Mouse (Mus musculus): Measurements from ENCODE around the gene Ipcef1. TPM values are rescaled to one million over a fixed set of nuclear protein-coding genes. Genes with fewer than 3 reads are reported as not detected.

Gene Ipcef1
- total RNA-seq, 2 experiments from 2014 or later, result 80.6 to 105 TPM

DNA sequence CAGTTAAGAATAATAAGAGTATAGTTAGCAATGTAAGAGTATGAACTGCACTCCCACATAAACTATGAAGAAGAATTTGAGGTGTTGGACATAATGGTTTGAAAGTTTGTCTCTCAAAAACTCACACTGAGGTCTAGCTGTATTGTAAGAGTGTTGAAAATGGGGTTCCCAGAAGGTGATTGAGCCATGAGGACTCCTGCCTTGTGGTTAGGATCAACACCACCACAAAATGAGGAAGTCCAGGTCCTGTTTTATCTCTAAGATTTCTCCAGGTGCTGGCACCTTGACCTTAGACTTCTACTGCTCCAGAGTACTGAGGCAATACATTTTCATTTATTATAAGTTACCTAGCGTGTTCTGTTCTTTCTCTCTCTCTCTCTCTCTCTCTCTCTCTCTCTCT, 178.4 kb downstream of the Ipcef1 start:
- DNase-seq (ENCODE audit: extremely low spot score in 1 of 2, low spot score in 2 of 2), result no peak
- Histone ChIP-seq H3K27ac (no peak overlapping the region), H3K4me3 (no peak overlapping the region)
- TF ChIP-seq CTCF (IDR thresholded peaks at IDR 0.05), result no peak
- intact Hi-C loops (cut with DNase I), result loop anchor here (10.0 kb wide), 2 partner anchors 839 to 1029 kb away; no protein-coding TSS in a partner anchor

DNA sequence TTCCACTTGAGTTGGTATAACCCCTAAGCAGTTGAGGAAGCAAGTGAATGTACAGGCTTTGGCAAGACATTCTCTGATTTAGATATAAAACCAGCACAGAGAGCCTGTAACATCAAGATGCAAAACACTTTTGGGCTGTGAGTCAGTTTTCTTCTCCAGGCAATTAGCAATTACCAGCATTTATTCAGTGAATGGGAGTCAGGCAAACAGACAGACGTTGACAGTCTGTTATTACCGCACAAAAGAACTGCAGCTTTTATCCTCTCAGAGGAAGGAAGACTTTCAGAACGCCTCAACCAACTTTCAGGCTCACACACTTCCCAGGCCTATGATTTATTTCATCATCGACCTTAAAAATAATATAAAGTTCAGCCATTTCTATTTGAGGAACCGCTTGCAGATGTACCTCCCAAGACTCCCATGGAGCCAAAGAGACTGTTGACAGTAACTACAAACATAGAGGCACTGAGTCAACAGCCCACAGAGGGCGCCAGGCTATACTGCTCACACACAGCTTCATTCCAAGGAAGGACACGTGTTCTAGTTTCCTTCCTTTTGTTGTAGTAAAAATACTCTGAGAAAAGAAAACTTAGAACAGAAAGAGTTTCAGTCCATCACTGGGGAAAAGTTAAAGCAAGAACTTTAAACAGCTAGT, 180.7 kb downstream of the Ipcef1 start:
- TF ChIP-seq CTCF (IDR thresholded peaks at IDR 0.05), result no peak; the same call in 1 of the 2 replicates
- H3K27ac ChIP-seq, result no peak overlapping the region
- H3K4me3 ChIP-seq, result no peak overlapping the region
- intact Hi-C loops (cut with DNase I), result loop anchor here (10.0 kb wide), 2 partner anchors 837 to 1027 kb away; no protein-coding TSS in a partner anchor
- no peak for DNase-seq (ENCODE audit: extremely low spot score in 1 of 2, low spot score in 2 of 2)

DNA sequence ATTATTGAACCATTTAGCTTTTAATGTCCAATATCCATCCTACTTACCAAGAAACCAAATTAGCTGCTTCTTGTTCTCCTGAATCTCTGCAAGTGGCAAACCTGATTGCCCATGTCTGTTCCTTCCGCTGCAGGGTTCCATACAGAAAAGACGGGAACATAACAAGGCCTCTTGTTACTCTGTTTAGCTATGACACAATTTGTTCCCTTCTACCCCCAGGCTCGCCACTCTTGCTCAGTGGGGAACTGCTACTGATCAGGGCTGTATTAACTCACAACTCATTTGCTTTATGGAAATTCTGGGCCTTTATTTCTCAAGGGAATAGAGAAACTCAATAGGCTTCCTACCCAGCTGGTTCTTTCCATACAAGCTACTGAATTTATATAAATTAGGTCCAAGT, 196.5 kb downstream of the Ipcef1 start:
- intact Hi-C loops (cut with DNase I), result no loop called here
- TF ChIP-seq CTCF (IDR thresholded peaks at IDR 0.05), result no peak
- H3K27ac ChIP-seq, result no peak overlapping the region
- no peak for DNase-seq (ENCODE audit: extremely low spot score in 1 of 2, low spot score in 2 of 2)
- no peak overlapping the region for H3K4me3 ChIP-seq

DNA sequence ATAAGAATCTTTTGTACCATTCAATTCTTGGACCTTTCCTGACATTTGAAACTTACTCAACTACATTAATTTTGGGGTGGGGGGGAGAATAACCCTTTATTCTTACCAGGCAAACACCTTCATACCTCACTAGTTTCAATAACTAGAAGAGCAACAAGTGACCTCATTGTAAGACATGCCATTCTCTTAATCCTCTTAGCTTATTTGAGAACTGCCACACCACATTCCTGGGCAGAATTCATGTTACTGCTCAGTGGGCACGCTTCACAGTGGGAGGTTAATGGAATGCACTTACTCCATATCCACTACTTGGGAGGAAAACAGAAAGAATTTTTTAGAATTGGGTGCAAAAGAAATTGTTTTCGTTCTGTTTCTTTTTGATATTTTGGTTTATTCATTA, 203.4 kb downstream of the Ipcef1 start:
- intact Hi-C loops (cut with DNase I), result no loop called here
- H3K4me3 ChIP-seq, result no peak overlapping the region
- no peak for TF ChIP-seq CTCF (IDR thresholded peaks at IDR 0.05)
- DNase-seq (ENCODE audit: extremely low spot score in 1 of 2, low spot score in 2 of 2), result no peak
- no peak overlapping the region for H3K27ac ChIP-seq

DNA sequence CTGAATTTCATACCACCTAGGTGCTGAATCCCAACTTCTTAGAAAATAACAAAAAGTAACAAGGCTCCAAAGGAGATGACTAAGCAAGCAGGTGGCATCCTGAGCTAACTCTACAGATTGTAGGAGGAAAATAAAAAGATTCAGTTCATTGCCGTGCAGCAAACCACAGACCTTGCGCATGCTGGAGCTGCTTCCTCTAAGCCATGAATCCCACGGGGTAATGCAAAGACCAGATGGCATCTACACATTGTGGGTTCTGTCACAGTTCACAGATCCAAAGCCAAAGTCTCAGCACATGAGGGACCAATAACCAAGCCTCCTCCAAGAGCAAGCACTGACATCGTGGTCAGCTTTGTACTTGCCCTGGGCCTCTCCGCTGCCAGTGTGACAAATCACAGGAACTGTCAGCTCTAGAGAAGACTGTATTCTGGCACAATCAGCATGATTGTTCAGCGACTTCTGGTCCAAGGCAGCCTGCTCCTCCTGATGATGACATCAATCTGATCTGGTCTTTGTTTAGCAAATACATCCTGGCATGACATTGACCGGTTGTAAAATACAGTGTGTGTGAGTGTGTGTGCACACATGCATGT, 204.0 kb downstream of the Ipcef1 start:
- DNase-seq (ENCODE audit: extremely low spot score in 1 of 2, low spot score in 2 of 2), result no peak

DNA sequence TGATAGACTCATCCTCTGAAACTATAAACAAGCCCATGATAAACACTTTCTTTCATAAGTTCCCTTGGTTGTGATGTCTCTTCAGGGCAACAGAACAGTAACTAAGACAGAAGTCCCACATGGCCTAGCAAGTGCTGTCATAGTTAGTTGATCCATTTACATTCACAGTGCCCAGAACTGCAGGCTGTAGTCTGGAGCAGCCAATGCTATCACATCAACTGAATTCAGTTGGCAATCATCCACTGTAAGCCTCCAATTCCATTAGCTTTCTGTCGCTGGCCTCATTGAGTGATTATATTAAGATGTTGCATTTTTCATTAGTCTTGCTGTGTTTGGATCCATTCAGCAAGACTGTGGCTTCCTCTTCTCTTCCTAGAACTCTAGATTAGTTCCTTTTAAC, 206.0 kb downstream of the Ipcef1 start:
- intact Hi-C loops (cut with DNase I), result no loop called here
- H3K27ac ChIP-seq, result no peak overlapping the region
- no peak for DNase-seq (ENCODE audit: extremely low spot score in 1 of 2, low spot score in 2 of 2)
- no peak overlapping the region for H3K4me3 ChIP-seq
- TF ChIP-seq CTCF (IDR thresholded peaks at IDR 0.05), result no peak

More for the DNA sequence above, 204.0 kb downstream of the Ipcef1 start:
- intact Hi-C loops (cut with DNase I), result no loop called here
- Histone ChIP-seq H3K27ac (no peak overlapping the region), H3K4me3 (no peak overlapping the region)
- TF ChIP-seq CTCF (IDR thresholded peaks at IDR 0.05), result no peak

DNA sequence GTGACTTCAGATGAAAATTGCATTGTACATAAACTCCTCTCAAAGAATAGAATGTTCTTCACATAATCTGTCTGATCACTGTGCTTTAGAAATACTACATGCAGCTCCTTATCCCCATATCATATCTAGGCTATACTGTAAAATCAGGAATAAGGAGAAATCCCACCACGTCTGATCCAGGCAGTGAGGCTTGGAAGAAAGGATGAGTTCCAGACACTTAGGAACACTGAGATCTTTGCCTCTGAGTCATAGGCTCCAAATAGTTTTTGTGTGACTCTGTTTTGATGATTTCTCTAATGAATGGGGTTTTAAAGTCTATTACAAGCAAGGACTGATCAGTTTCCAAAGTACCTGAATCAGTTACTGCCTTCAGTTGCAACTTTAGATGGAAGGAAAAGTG, 210.1 kb downstream of the Ipcef1 start:
- DNase-seq (ENCODE audit: extremely low spot score in 1 of 2, low spot score in 2 of 2), result no peak
- intact Hi-C loops (cut with DNase I), result no loop called here
- TF ChIP-seq CTCF (IDR thresholded peaks at IDR 0.05), result no peak
- H3K27ac ChIP-seq, result no peak overlapping the region
- no peak overlapping the region for H3K4me3 ChIP-seq

Other genes with a start within 250 kb of the Ipcef1 start
- 1 to 10 TPM; 3.9 to 5.2 TPM for gene Cnksr3, start 159.8 kb upstream of the Ipcef1 start, total RNA-seq (2021)

Data from left cerebral cortex, adult 2 months (tissue).